Mouse (Mus musculus) neural tube, embryonic 11.5 days (tissue): ENCODE data around the gene Gnas. TPM values are rescaled to one million over a fixed set of nuclear protein-coding genes. Genes with fewer than 3 reads are reported as not detected.

Experiments used
- ATAC-seq: fragments of 200-750 bp; cut with Nextera tagmentation; 2 replicates; pipeline ENCODE4 v1.8.0; 2017; ENCODE audit warnings: moderate number of reproducible peaks, mild to moderate bottlenecking, moderate TSS enrichment, moderate library complexity; ENCODE audit not compliant: insufficient read depth, low FRiP score, low TSS enrichment
- DNase-seq: peaks from one replicate; pipeline ENCODE4 v3.0.0-alpha.2; 2015; ENCODE audit warnings: low spot score
- H3K27ac ChIP-seq: fragments of 300-500 bp; sonication (generic); 2 replicates; pipeline ENCODE4 v1.5.1; 2014; ENCODE audit warnings: low read depth, mild to moderate bottlenecking, low read length
- H3K27me3 ChIP-seq: fragments of 300-500 bp; sonication (generic); 2 replicates; pipeline ENCODE4 v1.6.1; 2014; ENCODE audit warnings: mild to moderate bottlenecking, low read length, mixed read lengths; ENCODE audit not compliant: control insufficient read depth, insufficient read depth
- H3K36me3 ChIP-seq: fragments of 300-500 bp; sonication (generic); 2 replicates; pipeline ENCODE4 v1.6.1; 2014; ENCODE audit warnings: mild to moderate bottlenecking, low read length, moderate library complexity, mixed read lengths; ENCODE audit not compliant: control insufficient read depth, insufficient read depth
- H3K4me1 ChIP-seq: fragments of 300-500 bp; sonication (generic); 2 replicates; pipeline ENCODE4 v1.6.1; 2014; ENCODE audit warnings: low read length, mixed read lengths; ENCODE audit not compliant: control insufficient read depth, insufficient read depth
- H3K4me2 ChIP-seq: fragments of 300-500 bp; sonication (generic); 2 replicates; pipeline ENCODE4 v1.6.1; 2014; ENCODE audit warnings: low read depth, mild to moderate bottlenecking, moderate library complexity
- H3K4me3 ChIP-seq: fragments of 300-500 bp; sonication (generic); 2 replicates; pipeline ENCODE4 v1.5.1; 2014; ENCODE audit warnings: low read depth, low read length
- H3K9ac ChIP-seq: fragments of 300-500 bp; sonication (generic); 2 replicates; pipeline ENCODE4 v1.6.1; 2014; ENCODE audit warnings: mild to moderate bottlenecking, low read length
- H3K9me3 ChIP-seq: fragments of 300-500 bp; sonication (generic); 2 replicates; pipeline ENCODE4 v1.6.1; 2016; ENCODE audit warnings: low read length; ENCODE audit not compliant: control insufficient read depth
- WGBS: fragments of 180-500 bp; shearing (Covaris S2); extraction: QIAGEN DNeasy Blood & Tissue Kit; methylation state at CpG from one replicate; pipeline ENCODE4 v1.1.7; 2014; 5-methylcytosine and 5-hydroxymethylcytosine counted together
- polyA plus RNA-seq: library from polyadenylated mRNA; unstranded; fragments of >200 nt; fragmentation: Nextera tagmentation; extraction: Ambion mirVana; gene quantifications from 2 replicates; pipeline ENCODE4 v1.2.1, GENCODE M21; 2014

Gnas gene
- polyA plus RNA-seq, 1 experiment from 2014 or later = 1,351 TPM

- WGBS = 47% methylated on average over 64 of the region's 64 CpGs
- Histone ChIP-seq H3K27ac (no peak overlapping the region), H3K9me3 (no peaks in the 10 kb centered on the region), H3K4me3 (peak overlapping the region; percentile 95), H3K4me2 (peak overlapping the region; percentile 63), H3K27me3 (no peaks in the 10 kb centered on the region), H3K4me1 (peaks cover 6% of the 10 kb centered on the region; the same call in 1 of the 2 replicates), H3K9ac (peak overlapping the region; percentile 56), H3K36me3 (no peaks in the 10 kb centered on the region)
- DNase-seq (peak; percentile 80), ATAC-seq (peak; percentile 25; the same call in 1 of the 2 replicates)
Observed at GRCm38 (mm10) chr2:174327295-174327981, 43.3 kb downstream of the Gnas start.

- 60% methylated on average over 46 of the region's 46 CpGs for WGBS
- peak overlapping the region; percentile 100 for H3K9ac ChIP-seq
- peak overlapping the region; percentile 98 for H3K27ac ChIP-seq
- H3K4me3 ChIP-seq = peak overlapping the region; percentile 95
- H3K27me3 ChIP-seq = no peaks in the 10 kb centered on the region
- peaks cover 10% of the 10 kb centered on the region; the same call in 1 of the 2 replicates for H3K4me1 ChIP-seq
- no peaks in the 10 kb centered on the region for H3K9me3 ChIP-seq
- peak overlapping the region; percentile 63 for H3K4me2 ChIP-seq
- no peak for DNase-seq
- no peak for ATAC-seq
- H3K36me3 ChIP-seq = no peaks in the 10 kb centered on the region
Observed at GRCm38 (mm10) chr2:174328358-174328905, 44.3 kb downstream of the Gnas start.

DNA sequence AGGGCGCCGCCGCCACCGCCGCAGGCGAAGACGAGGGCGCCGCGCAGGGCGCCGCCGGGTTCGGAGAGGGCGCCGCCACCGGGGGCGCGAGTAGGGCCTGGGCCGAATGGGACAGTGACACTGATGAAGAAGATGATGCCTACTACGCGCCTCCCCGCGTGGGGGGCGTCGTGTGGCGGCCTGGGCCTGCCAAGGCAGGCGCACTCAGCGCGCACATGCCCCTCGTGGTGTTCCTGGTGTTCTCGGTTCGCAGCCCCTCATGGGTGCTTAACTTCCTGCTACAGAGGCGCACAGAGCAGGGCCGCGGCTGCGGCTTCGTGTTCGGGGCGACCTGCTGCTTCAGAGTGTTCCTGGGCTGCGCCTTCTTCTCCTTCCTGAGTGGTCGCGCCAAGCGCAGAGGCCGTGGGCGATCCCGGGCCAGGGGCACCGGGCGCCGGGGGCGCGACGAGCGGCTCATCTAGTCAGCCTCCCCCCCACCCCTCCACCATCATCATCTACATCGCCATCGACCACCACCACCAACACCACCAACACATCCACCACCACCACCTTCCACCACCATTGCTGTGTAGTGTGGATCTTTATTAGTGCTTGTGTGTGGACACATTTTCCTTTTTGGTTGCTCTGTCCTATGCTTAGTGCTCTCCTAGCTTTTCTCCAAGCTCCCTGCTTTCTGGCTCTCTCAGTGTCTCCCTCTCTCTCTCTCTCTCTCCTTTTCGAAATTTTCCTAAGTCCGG, 45.0 kb downstream of the Gnas start:
- H3K9ac ChIP-seq = peak overlapping the region; percentile 100
- DNase-seq (peak; percentile 55), ATAC-seq (peak; percentile 5)
- no peaks in the 10 kb centered on the region for H3K27me3 ChIP-seq
- no peaks in the 10 kb centered on the region for H3K36me3 ChIP-seq
- peak overlapping the region; percentile 98 for H3K27ac ChIP-seq
- H3K4me3 ChIP-seq = peak overlapping the region; percentile 95
- H3K4me1 ChIP-seq = peaks cover 13% of the 10 kb centered on the region; the same call in 1 of the 2 replicates
- WGBS = 39% methylated on average over 25 of the region's 58 CpGs
- H3K9me3 ChIP-seq = no peaks in the 10 kb centered on the region
- H3K4me2 ChIP-seq = peak overlapping the region; percentile 63

GRCm38 (mm10) chr2:174329663-174330615, 45.8 kb downstream of the Gnas start:
- Histone ChIP-seq H3K36me3 (no peaks in the 10 kb centered on the region), H3K27ac (peak overlapping the region; percentile 98), H3K4me2 (peak overlapping the region; percentile 63), H3K27me3 (no peaks in the 10 kb centered on the region), H3K4me3 (peak overlapping the region; percentile 95), H3K9ac (peak overlapping the region; percentile 100), H3K9me3 (no peaks in the 10 kb centered on the region), H3K4me1 (peaks cover 13% of the 10 kb centered on the region; the same call in 1 of the 2 replicates)
- peak; percentile 93 for DNase-seq
- peak; percentile 79 for ATAC-seq
- WGBS = under 1% methylated on average over 55 of the region's 131 CpGs

DNA sequence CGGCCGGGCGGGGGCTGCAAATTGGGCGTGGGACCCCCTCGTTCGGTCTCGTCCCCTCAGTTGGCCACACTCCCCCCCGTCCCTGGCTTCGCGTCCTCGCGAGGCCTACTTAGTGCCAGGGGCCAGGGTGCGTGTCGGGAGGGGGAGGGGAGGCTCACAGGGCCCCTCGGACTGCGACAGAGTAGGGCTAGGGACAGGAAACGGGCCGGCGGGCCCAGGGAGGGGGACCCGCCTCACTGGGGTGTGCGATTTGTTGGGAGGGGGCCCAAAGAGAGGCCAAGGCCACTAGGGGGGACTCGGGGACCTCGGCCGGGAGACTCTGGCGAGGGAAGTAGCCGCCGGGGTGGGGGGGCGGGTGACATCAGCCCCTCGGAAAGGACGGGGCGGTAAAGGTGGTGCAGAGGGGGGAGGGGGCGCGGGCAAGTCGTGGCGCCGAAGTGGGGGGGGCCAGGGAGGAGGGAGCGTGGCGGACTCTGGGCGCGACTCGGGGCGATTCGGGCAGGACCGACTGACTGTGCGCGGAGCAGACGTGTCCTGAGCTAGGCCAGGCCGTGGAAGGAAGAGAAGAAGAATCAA, 46.6 kb downstream of the Gnas start:
- Histone ChIP-seq H3K4me2 (peak overlapping the region; percentile 63), H3K4me1 (peaks cover 13% of the 10 kb centered on the region; the same call in 1 of the 2 replicates), H3K9ac (peak overlapping the region; percentile 100), H3K27me3 (no peaks in the 10 kb centered on the region), H3K4me3 (peak overlapping the region; percentile 95), H3K36me3 (no peaks in the 10 kb centered on the region), H3K9me3 (no peaks in the 10 kb centered on the region), H3K27ac (peak overlapping the region; percentile 98)
- WGBS = 0% methylated on average over 42 of the region's 48 CpGs
- ATAC-seq (peak; percentile 62), DNase-seq (peak; percentile 83)

- Histone ChIP-seq H3K36me3 (no peaks in the 10 kb centered on the region), H3K4me3 (peak overlapping the region; percentile 95), H3K4me2 (peak overlapping the region; percentile 63), H3K9me3 (no peaks in the 10 kb centered on the region), H3K4me1 (peaks cover 13% of the 10 kb centered on the region; the same call in 1 of the 2 replicates), H3K27ac (no peak overlapping the region), H3K27me3 (no peaks in the 10 kb centered on the region), H3K9ac (peak overlapping the region; percentile 100)
- 29% methylated on average over 12 of the region's 12 CpGs for WGBS
- DNase-seq (no peak), ATAC-seq (no peak)
Observed at GRCm38 (mm10) chr2:174331282-174332030, 47.3 kb downstream of the Gnas start.

- H3K4me2 ChIP-seq = peak overlapping the region; percentile 7; the same call in 1 of the 2 replicates
- no peak overlapping the region for H3K9ac ChIP-seq
- no peaks in the 10 kb centered on the region for H3K9me3 ChIP-seq
- no peak overlapping the region for H3K27ac ChIP-seq
- no peak overlapping the region for H3K4me3 ChIP-seq
- peaks cover 13% of the 10 kb centered on the region; the same call in 1 of the 2 replicates for H3K4me1 ChIP-seq
- 68% methylated on average over 7 of the region's 7 CpGs for WGBS
- no peaks in the 10 kb centered on the region for H3K27me3 ChIP-seq
- no peak for ATAC-seq
- DNase-seq = no peak
- H3K36me3 ChIP-seq = no peaks in the 10 kb centered on the region
Observed at GRCm38 (mm10) chr2:174333239-174333890, 49.2 kb downstream of the Gnas start.
